Mouse (Mus musculus) large intestine, adult 2 months (tissue): Measurements from ENCODE around the gene Tpi1. TPM values are rescaled to one million over a fixed set of nuclear protein-coding genes. Genes with fewer than 3 reads are reported as not detected.
A peak's percentile ranks its signal among the peaks of the same experiment; 100 is the strongest.
"Not testable (repeated sequence)": the region's sequence is repeated elsewhere in the genome, so short reads cannot be mapped to it uniquely, and the experiment has no call there.

Experiments used
- DNase-seq: peaks from one replicate; pipeline ENCODE4 v3.0.0-alpha.2; 2012; ENCODE audit warnings: low read depth, low spot score
- WGBS: fragments of 180-500 bp; shearing (Covaris S2); methylation state at CpG from one replicate; pipeline ENCODE4 v1.1.7; 2018; 5-methylcytosine and 5-hydroxymethylcytosine counted together
- polyA plus RNA-seq: library from polyadenylated mRNA; depleted of rRNA; stranded (reverse); fragments of >200 nt; gene quantifications from 2 replicates; pipeline ENCODE4 v1.2.3, GENCODE M21; 2012

Gene Tpi1
- polyA plus RNA-seq, 1 experiment, result 671 TPM

DNA sequence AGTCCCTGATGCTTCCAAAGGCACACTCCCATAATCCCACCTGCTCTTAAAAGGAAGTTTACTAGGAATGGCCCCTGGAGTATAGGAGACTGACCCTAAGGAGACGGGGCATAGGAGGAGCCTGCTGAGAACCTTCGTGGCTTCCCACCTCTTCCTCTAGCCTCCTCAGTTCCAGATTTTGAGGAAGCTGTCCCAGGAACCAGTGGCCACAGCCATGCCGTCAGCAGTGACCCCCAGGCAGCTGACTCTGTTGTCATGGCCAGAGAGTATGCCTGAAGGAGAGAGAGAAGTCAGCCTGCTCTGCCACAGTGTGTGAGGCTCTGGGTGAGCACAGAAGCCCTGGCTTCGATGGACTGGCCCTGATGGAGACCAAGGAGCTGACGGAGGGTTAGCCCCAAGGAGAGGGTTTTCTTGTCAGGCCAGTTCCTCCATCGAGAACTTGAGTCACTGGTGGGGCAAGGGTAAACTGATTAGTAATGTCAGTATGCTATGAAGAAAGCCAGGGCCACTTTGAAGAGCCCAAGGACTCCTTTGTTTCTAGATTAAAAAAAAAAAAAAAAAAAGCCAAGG lies 20.5 kb upstream of the Tpi1 start:
- DNase-seq, result no peak
- 76% methylated on average over 6 of the region's 6 CpGs for WGBS

DNA sequence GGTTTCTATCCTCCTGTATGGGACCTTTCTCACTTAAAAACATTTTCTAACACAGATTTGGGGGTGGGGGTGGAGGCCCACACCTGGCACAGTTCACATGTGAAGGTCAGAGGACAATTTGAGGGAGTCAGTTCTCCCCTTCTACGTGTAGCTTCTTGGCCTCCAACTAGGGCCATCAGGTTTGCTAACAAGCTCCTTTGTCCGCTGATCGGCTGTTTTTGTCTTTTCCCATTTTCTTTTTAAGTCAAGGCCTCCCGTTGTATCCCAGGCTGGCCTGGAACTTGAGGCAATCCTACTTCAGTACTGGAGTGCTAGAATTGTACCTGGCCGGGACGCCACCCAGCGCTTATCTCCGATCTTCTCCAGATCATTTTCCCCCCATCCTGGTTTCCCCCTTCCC lies 17.6 kb upstream of the Tpi1 start:
- no peak for DNase-seq
- WGBS, result 93% methylated on average over 8 of the region's 8 CpGs

DNA sequence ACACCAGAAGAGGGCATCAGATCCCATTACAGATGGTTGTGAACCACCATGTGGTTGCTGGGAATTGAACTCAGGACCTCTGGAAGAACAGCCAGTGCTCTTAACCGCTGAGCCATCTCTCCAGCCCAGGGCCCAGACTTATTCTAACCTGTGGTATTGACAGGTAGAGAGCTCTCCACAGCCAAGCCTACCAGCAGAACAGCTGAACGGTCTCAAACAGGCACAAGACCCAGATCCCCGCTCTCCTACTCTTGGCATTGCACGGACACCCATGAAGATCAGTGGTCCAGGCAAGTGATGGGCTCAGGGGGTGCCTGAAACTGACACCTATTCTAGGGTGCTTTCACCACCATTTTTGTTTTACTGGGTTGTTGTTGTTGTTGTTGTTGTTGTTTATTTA lies 17.1 kb upstream of the Tpi1 start:
- 95% methylated on average over 4 of the region's 4 CpGs for WGBS
- not testable (repeated sequence) for DNase-seq

DNA sequence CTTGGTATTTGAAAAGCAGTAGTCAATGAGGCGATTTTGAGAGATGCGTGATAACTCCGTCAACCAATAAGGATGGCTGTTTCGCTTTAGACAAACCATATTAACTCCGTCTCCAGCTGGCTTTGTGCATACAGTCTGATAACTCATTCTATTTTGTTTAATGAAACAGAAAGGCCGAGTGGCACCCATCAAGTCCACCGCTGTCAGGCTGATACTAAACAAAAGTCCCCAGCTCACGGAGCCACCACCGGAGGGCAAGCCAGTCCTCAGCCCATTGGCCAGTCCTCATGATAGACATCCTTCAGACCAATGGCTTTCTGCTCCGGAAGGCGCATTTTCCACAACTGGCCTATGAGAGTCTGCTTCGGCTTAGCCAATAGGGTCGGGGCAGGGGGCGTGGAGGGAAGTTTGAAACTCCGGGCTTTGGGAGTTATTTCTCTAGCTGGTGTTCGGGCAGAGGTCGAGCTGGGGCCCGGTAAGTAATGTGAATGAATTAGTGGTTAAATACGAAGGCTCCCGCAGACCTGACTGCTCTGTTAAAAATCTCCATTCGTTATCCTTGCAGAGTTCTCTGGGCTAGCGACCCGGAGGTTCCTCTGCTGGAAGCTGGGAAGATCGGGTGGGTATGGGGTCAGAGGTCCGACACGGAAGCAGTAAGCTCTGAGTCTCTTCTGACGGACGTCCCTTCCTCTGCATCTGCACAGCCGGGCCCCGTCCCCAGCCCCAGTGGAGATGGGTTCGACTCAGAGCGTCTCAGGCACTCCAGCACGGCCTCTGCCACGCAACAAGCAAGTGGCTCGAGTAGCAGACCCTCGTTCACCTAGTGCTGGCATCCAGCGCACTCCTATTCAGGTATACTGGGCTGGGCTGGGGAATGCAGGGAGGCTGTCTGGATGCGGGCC lies 16.0 kb upstream of the Tpi1 start:
- WGBS, result under 1% methylated on average over 38 of the region's 38 CpGs

DNA sequence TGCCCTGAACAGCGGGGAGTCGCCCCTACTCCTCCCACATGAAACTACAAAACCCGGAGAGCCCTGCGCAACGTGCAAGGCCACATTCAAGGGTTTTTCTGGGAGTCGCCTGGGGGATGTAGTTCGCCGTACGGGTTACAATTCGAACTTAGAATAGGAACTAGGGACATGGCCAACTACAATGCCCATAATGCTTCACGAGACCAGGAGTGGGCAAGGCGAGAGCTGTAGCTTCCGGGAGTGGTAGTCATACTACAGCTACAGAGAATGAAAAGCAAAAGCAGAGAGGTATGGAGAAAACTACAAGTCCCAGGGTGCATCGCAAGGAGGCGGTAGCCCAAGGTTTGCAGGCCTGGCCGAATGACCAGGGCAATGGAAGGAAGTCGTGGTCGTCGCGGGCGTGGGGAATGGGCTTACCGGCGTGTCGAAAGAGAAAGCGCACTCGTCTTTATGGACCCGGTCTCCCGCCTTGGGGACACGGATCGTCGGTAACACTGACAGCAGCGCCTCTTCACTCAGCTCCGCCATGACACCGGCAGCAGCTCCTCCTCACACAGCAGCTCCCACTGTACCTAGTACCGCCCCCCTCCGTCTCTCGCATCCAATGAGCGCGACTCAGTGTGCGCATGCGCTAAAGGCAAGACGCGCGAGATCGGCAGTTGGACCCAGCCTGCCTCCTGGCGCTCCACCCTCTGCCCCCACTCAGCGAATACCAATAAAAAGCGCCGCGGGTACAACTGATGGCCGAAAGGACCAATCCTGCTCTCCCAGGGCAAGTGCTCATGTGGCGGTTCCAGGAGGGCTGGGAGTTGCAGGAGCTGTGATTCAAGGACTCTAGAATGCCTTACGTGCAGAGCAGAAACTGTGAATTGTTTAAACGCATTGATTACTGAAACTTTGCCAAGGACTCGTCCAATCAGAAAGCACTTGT lies 15.0 kb upstream of the Tpi1 start, which contains the start of the genes Usp5 and Cdca3:
Usp5 (minus strand) TSS at position 617 of the 931 bp plus-strand sequence.
Cdca3 (plus strand) TSS at position 680 of the 931 bp plus-strand sequence.
- DNase-seq, result peak; percentile 100
- under 1% methylated on average over 55 of the region's 55 CpGs for WGBS

More for the DNA sequence above, 16.0 kb upstream of the Tpi1 start:
- peak; percentile 87 for DNase-seq

DNA sequence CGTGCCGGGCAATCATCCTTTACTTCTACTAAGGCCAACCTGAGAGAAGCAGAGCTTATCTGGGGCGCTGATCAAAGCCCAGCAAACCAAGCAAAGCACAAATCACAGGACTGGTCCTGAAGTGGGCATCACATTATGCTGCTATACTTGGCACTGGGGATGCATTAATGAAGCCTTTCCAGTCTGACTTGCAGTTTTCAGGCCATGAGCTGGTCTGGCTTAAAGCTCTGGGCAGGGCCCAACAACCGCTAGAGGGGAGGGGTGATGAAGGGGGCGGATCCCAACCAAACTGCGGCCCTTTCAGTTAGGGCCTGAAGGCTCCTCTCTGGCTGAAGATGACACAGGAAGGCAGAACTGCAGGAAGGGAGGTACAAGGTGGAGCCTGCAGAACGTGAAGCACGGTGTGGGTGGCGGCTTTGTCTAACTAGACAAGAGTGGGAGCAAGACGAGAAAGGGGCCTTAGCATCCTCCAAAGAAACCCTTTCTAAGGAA lies 14.1 kb upstream of the Tpi1 start:
- no peak for DNase-seq

DNA sequence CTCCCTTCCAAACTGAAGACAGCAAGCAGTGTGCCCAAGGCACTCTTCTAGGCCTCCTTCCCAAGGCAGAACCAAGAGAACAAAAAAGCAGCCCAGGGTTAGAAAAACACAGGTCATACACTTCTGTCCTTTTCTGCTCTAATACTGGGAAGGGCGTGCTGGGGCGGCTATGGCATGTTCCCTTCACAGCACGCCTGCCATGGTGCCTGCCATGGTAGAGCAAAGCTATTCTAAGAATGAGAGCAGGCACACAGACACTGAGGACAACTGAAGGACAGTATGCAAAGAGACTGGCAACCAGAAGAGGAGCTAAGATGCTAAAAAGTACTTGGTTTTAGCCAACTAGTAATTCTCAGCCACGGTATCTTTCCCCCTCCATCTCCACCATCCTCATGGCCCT lies 8.0 kb upstream of the Tpi1 start:
- no peak for DNase-seq
- 94% methylated on average over 4 of the region's 4 CpGs for WGBS

More for the DNA sequence above, 14.1 kb upstream of the Tpi1 start:
- 15% methylated on average over 10 of the region's 10 CpGs for WGBS

DNA sequence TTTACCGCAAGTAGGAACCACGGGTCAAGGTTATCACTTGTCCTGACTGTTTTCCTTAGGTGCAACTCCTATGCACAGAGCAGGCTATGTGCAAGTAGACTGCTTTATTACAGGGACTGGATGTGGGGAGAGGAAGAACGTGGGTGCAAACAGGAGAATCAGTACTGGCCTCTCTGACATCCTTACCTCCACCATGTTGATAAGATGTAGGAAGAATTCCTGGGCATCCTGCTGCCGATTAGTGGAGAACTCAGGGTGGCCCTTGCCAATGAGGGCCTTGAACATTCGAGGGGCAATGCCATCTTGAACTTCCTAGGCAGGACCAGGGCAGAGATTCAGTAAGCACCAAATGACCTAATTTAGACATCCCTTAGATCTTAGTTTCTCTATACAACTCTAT lies 6.8 kb upstream of the Tpi1 start:
- WGBS, result 90% methylated on average over 5 of the region's 5 CpGs
- DNase-seq, result no peak

DNA sequence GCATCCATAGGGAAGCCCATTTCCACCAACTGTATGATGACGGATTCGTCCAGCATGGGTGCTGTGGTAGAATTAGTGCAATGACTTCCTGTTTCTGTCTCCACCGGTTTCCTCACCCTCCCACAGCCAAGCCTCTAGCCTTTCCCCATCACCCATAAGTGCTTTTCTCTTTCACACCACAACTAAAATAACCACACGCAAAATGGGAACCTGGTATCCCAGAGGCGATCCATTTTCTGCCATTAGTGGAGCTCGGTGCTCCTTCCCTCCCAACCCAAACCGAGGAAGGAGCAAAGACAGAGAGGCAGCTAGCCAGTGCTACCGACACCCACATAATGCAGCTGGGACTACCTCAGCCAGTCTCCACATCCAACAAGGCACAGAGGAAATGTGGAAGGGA lies 3.9 kb upstream of the Tpi1 start:
- no peak for DNase-seq
- WGBS, result 84% methylated on average over 8 of the region's 8 CpGs

DNA sequence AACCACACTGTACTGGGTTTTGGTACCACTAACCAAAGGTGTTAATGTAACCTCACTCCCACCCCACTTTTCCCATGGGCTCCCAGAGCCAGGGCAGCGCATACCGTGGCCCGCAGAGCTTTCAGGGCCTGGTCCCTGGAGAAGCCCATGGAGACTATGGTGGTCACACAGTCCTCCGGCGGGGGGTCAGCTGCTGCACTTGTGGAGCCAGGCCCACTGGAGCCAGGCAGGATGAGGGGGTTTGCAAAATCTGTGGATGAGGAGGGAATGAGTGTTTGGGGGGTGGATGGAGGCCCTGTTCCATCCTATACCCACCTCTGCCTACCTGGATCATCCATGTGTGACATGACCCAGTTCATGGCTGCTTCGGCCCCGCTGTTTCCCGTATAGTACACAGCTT lies 3.5 kb upstream of the Tpi1 start:
- DNase-seq, result no peak
- WGBS, result 95% methylated on average over 8 of the region's 8 CpGs

DNA sequence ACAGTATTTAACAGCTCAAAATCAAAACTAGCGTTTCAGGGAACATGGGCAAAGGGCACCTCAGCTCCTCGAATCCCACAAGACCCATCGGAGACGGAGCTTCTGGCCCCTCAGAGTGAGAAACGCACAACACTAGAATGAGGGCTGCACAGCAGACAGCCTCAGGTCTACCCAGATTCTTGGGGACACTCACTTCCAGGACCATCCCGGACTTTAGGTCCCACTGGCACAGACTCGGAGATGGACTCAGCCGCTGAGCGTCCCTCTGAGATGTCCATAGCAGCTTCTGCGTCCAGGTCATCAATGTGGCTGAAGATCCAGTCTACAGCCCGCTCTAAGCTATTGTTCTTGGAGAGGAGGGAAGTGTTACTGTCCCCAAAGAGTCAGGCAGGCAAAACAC lies 3.0 kb upstream of the Tpi1 start:
- DNase-seq, result no peak
- 97% methylated on average over 11 of the region's 11 CpGs for WGBS

DNA sequence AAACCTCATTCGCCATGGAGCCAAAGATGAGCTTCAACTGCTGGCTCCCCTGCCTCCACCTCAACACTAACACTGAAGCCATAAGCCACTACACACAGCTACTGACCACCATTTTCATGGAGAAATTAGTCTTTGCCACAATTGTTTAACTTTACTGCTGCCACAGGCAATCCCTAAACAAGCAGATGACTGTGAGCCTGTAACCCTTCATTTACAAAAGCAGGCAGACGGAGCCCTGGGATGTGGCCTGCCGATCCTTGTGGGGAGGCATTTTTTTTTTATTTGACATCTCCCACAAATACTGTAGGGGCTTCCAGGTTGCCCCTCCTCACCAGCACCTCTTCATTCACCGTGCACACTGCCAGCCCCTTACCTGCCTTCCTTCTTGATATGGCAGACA lies 2.5 kb upstream of the Tpi1 start:
- WGBS, result 92% methylated on average over 4 of the region's 4 CpGs
- no peak for DNase-seq

DNA sequence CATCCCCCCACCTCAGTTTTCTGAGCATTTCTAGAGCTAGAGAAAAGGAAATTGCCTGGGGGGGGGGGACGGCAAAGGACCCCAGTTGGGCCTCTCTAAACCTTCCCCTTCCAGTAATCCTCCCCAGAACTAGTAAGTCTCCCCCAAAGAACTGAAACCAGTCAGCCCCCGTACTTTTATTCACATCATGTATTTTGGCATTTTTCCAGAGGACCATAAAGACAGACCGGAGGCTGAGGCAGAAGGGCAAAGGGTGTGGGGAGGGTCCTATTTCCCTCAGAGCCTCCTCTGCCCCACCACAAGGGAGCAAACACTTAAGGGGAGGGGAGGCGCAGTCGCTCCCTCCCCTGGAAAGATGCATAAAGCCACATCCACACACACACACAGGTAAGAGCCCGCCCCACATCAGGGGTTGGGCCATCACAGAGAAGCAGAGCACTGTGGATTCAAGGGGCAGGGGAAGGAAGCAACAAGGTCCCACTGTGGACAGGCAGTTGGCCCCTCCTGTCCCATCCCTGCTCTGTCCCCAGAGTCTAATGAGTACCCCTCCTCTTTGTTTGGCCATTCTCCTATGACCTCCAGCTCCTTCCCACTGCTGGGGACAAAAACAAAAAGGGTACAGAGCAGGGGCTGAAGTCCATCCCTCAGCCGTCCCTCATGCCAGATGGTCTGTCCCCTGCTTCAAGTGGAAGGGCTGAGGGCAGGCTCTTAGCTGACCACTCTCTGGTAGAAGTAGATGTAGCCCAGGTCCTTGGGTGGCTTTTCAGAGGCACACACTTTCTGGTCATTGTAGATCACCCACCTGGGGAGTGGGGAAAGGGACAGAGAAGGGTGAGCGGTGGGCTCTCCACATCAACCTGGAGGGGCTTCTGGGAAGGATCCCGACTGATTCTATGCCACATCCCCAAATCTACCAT lies 1.0 kb upstream of the Tpi1 start:
- no peak for DNase-seq
- whole genome bisulfite sequencing, result 59% methylated on average over 9 of the region's 9 CpGs

DNA sequence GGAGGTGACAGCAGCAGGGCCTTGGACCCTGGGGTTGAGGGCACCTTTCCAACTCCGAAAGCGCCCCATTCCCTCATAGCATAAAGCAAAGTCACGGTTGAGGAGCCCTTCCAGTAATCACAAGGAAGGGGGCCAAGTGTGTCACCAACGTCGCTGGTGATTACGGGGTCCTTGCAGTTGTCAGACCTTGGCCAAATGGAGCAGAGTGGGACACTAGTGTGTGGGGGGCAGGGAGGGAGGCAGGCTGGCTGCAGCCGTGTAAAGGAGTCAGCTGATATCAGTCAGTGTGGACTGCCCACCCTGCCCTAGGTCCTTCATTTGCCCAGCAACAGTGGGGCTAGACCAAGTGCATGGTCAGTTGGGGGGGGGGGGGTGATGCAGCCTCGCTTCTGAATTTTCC lies 352 bp upstream of the Tpi1 start:
- no peak for DNase-seq
- 26% methylated on average over 8 of the region's 8 CpGs for WGBS

DNA sequence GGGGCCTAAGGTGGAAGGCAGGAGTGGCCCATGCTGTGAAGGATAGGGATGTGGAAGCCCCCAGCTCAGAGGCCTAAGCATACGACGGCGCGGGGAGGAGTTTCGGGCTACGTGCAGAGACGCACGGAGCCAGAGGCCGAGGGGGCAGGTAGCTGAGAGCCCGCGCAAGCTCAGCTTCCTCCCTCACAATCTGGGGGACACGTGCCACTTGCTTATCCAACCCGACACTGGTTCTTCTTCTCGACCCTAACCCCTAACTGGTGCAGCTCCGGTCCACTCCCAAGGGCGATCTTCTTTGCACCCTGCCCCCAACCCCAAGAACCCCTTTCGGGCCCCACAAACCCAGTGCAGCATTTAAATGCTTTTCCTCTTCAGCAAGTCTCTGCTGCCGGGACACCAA lies 600 bp downstream of the Tpi1 start:
- no peak for DNase-seq
- under 1% methylated on average over 18 of the region's 18 CpGs for WGBS

DNA sequence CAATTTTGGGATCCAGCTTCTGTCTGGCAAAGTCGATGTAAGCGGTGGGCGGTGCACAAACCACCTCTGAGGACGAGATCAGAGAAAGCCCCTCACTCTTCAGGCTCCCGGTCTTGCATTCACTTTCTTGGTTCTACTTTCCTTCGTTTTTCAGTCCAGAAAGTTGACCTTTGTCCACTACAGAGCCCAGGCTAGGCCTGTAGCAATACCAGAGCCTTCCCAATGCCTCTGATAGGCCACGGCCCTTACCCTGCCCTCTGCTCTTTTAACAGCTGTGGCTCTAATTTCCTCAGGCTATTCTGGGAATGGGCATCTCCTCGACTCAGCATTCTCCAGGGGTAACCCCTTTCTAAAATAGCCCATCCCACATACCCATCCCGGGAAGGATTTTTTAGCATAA lies 1.2 kb downstream of the Tpi1 start:
- no peak for DNase-seq
- WGBS, result 14% methylated on average over 9 of the region's 9 CpGs

DNA sequence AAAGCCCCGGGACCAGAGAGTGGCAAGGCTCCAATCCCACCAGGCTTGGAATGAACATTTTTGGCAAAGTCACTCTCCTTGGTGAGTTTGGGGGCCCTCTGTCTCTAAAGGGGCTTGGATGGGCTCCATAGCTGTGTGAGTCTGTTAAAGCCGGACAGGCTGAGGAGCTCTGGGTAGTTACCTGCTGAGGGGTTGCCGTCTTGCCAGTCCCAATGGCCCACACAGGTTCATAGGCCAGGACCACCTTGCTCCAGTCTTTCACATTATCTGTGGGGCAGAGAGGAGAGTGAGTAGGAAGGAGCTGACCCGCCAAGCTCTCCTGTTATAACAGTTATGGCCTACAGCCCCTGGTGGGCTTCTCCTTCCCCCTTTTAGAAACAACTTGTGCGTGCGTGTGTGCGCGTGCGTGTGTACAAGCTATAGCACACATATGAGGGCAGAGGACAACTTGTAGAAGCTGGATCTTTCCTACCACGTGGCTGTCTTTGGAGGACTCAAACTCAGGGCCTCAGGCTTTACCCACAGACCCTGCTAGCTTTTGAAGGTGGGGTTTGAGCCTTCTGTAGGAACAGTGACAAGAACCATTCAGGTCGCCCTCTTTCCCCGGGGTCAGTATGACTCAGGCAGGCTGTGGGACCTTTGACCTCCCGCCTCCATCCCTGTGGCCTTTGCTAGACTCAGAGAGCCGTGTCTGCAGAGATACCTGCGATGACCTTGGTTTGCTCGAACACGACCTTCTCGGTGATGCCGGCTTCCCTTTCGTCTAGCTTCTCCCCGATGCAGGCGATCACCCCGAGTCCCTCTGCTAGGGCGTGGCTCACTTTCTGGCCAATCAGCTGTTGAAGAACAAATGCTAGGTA lies 2.2 kb downstream of the Tpi1 start:
- 66% methylated on average over 24 of the region's 24 CpGs for WGBS

DNA sequence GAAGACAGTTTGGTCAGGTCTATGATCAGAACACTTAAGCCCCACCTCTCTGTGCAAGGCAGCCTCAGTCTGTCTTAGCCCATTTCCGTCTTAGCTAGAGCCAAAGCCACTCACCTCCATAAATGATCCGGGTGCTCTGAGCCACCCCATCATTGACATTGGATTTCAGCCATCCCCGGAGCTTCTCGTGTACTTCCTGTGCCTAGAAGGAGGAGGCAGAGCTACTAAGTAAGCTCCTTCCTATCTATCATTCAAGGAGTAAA lies 2.8 kb downstream of the Tpi1 start:
- DNase-seq, result no peak
- WGBS, result 18% methylated on average over 4 of the region's 4 CpGs

More for the DNA sequence above, 2.2 kb downstream of the Tpi1 start:
- DNase-seq, result no peak
